Mouse (Mus musculus) cortical plate, adult 2 months (tissue): ENCODE results near the gene Dnajc28.

Experiments used
- CTCF ChIP-seq: fragments of 200-500 bp; IDR thresholded peaks from 2 replicates; pipeline ENCODE4 v1.5.1; 2011; ENCODE audit warnings: mild to moderate bottlenecking, control low read depth, low read length; ENCODE audit not compliant: insufficient read depth; ENCODE audit errors: extremely low read depth
- POLR2A ChIP-seq: fragments of 200-500 bp; IDR thresholded peaks from 2 replicates; pipeline ENCODE4 v1.6.1; 2011; ENCODE audit warnings: mild to moderate bottlenecking, low read length, control low read depth; ENCODE audit not compliant: insufficient read depth; ENCODE audit errors: extremely low read depth

DNA sequence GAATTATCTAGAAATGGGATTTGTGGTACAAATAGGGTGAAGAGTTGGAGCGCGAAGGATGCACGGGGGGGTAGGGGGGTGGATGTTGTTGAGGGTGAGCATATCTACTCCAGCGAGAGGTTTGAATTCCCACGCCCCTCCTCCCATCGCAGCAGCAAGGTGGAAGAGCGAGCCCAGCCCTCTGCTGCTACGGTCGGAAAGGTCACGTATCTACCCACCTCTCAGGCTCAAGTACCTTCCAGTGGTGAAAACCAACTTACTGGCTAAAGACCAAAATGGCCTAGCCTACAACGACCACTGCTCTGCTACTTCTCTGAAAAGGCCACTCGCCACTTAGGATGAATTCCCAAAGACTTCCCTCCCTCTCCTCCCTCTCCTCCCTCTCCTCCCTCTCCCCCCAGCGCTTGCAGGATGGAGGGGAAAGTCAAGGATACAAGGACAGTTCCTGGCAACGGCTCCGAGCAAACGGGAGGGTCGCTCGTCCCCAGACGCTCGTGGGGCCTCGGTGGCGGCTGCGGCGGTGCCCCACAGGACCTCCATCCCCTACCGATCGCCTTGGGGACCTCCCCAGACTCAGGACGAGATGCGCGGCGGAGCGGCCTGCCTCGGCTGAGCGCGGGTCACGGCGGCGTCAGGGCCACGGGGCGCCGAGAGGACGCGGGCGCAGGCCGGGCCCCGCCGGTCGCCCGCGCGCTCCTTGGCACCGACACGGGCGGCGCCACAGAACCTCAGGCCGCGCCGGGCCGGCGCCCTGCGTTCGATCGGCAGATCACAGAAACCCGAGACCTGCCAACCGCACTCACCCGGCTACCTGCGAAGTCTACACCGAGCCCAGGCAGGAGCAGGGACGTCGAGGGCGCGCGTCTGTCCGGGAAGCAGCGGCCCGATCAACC lies 21.8 kb downstream of the Dnajc28 start:
- TF ChIP-seq CTCF (no peak), POLR2A (peak; percentile 37; the same call in 1 of the 2 replicates)
